Mouse (Mus musculus) limb, embryonic 15.5 days (tissue): ENCODE data around the gene Lrrd1. TPM values are rescaled to one million over a fixed set of nuclear protein-coding genes. Genes with fewer than 3 reads are reported as not detected.
"Not testable (repeated sequence)": the region's sequence is repeated elsewhere in the genome, so short reads cannot be mapped to it uniquely, and the experiment has no call there.

Experiments used
- ATAC-seq: fragments of 200-750 bp; cut with Nextera tagmentation; 2 replicates; pipeline ENCODE4 v1.8.0; 2017; ENCODE audit warnings: low read depth, moderate TSS enrichment; ENCODE audit not compliant: insufficient number of reproducible peaks, low FRiP score, low TSS enrichment
- H3K27ac ChIP-seq: fragments of 300-500 bp; sonication (generic); 2 replicates; pipeline ENCODE4 v1.5.1; 2015; ENCODE audit warnings: moderate library complexity, mild to moderate bottlenecking, inconsistent platforms
- H3K27me3 ChIP-seq: fragments of 300-500 bp; sonication (generic); 2 replicates; pipeline ENCODE4 v1.6.1; 2015; ENCODE audit warnings: inconsistent platforms
- H3K36me3 ChIP-seq: fragments of 300-500 bp; sonication (generic); 2 replicates; pipeline ENCODE4 v1.6.1; 2015; ENCODE audit warnings: inconsistent platforms
- H3K4me1 ChIP-seq: fragments of 300-500 bp; sonication (generic); 2 replicates; pipeline ENCODE4 v1.6.1; 2015; ENCODE audit warnings: inconsistent platforms
- H3K4me2 ChIP-seq: fragments of 300-500 bp; sonication (generic); 2 replicates; pipeline ENCODE4 v1.6.1; 2015; ENCODE audit warnings: mild to moderate bottlenecking, inconsistent platforms
- H3K4me3 ChIP-seq: fragments of 300-500 bp; sonication (generic); 2 replicates; pipeline ENCODE4 v1.5.1; 2015; ENCODE audit warnings: mild to moderate bottlenecking, inconsistent platforms
- H3K9ac ChIP-seq: fragments of 300-500 bp; sonication (generic); 2 replicates; pipeline ENCODE4 v1.6.1; 2015; ENCODE audit warnings: inconsistent platforms
- H3K9me3 ChIP-seq: fragments of 300-500 bp; sonication (generic); 2 replicates; pipeline ENCODE4 v1.6.1; 2016; ENCODE audit warnings: inconsistent platforms
- WGBS: fragments of 180-500 bp; shearing (Covaris S2); methylation state at CpG from one replicate; pipeline ENCODE4 v1.1.7; 2015; 5-methylcytosine and 5-hydroxymethylcytosine counted together
- polyA plus RNA-seq: library from polyadenylated mRNA; unstranded; fragments of >200 nt; fragmentation: Nextera tagmentation; extraction: Ambion mirVana; gene quantifications from 2 replicates; pipeline ENCODE4 v1.2.1, GENCODE M21; 2015

Gene Lrrd1
- polyA plus RNA-seq, 1 experiment from 2014 or later, result 0.06 TPM

- Histone ChIP-seq H3K4me3 (no peak overlapping the region), H3K36me3 (no peaks in the 10 kb centered on the region), H3K4me1 (no peaks in the 10 kb centered on the region), H3K27me3 (no peaks in the 10 kb centered on the region), H3K27ac (no peak overlapping the region), H3K4me2 (no peak overlapping the region), H3K9ac (no peak overlapping the region), H3K9me3 (no peaks in the 10 kb centered on the region)
- ATAC-seq, result no peak
- 70% methylated on average over 1 of the region's 1 CpGs for WGBS
Measured at GRCm38 (mm10) chr5:3872348-3872747, 27.4 kb downstream of the Lrrd1 start.

GRCm38 (mm10) chr5:3873485-3873884, 28.5 kb downstream of the Lrrd1 start:
- H3K36me3 ChIP-seq, result no peaks in the 10 kb centered on the region
- H3K27ac ChIP-seq, result no peak overlapping the region
- no peak for ATAC-seq
- no peaks in the 10 kb centered on the region for H3K4me1 ChIP-seq
- H3K9ac ChIP-seq, result no peak overlapping the region
- H3K27me3 ChIP-seq, result no peaks in the 10 kb centered on the region
- WGBS, result 85% methylated on average over 3 of the region's 3 CpGs
- H3K4me3 ChIP-seq, result no peak overlapping the region
- no peak overlapping the region for H3K4me2 ChIP-seq
- no peaks in the 10 kb centered on the region for H3K9me3 ChIP-seq

- H3K4me1 ChIP-seq, H3K36me3 ChIP-seq, H3K27ac ChIP-seq, H3K4me2 ChIP-seq, H3K27me3 ChIP-seq, H3K4me3 ChIP-seq, H3K9ac ChIP-seq, H3K9me3 ChIP-seq, ATAC-seq: not testable (repeated sequence)
- 86% methylated on average over 7 of the region's 7 CpGs for WGBS
Measured at GRCm38 (mm10) chr5:3886862-3887261, 41.9 kb downstream of the Lrrd1 start.

GRCm38 (mm10) chr5:3889201-3889600, 44.2 kb downstream of the Lrrd1 start:
- ATAC-seq, result no peak
- Histone ChIP-seq H3K4me2 (no peak overlapping the region), H3K4me1 (no peaks in the 10 kb centered on the region), H3K36me3 (no peaks in the 10 kb centered on the region), H3K27me3 (no peaks in the 10 kb centered on the region), H3K9ac (no peak overlapping the region), H3K4me3 (no peak overlapping the region), H3K27ac (no peak overlapping the region), H3K9me3 (no peaks in the 10 kb centered on the region)

GRCm38 (mm10) chr5:3893459-3894293, 48.7 kb downstream of the Lrrd1 start, which contains the start of gene Mterf1a:
TSS of gene Mterf1a (minus strand) at chr5:3893933.
- not testable (repeated sequence) for H3K36me3 ChIP-seq, H3K4me1 ChIP-seq, H3K27ac ChIP-seq, H3K27me3 ChIP-seq, H3K9me3 ChIP-seq
- Histone ChIP-seq H3K4me3 (peak within 1 kb of the TSS; percentile 43), H3K9ac (0 out of 2 replicates have a peak within 1 kb of the TSS, but pooled peaks have one; percentile 17), H3K4me2 (peak within 1 kb of the TSS; percentile 44)
- 1% methylated on average over 10 of the region's 47 CpGs for WGBS
- ATAC-seq, result peak; percentile 98

GRCm38 (mm10) chr5:3894294-3894619, 49.3 kb downstream of the Lrrd1 start:
- 97% methylated on average over 4 of the region's 4 CpGs for WGBS
- not testable (repeated sequence) for H3K27me3 ChIP-seq, H3K9me3 ChIP-seq, H3K9ac ChIP-seq, H3K27ac ChIP-seq, H3K4me2 ChIP-seq, H3K4me1 ChIP-seq, ATAC-seq, H3K36me3 ChIP-seq
- peak overlapping the region; percentile 21 for H3K4me3 ChIP-seq

GRCm38 (mm10) chr5:3905471-3905870, 60.5 kb downstream of the Lrrd1 start:
- no peak for ATAC-seq
- Histone ChIP-seq H3K4me3 (no peak overlapping the region), H3K4me2 (no peak overlapping the region), H3K36me3 (no peaks in the 10 kb centered on the region), H3K9me3 (no peaks in the 10 kb centered on the region), H3K9ac (no peak overlapping the region), H3K27me3 (no peaks in the 10 kb centered on the region), H3K4me1 (no peaks in the 10 kb centered on the region), H3K27ac (no peak overlapping the region)
- 72% methylated on average over 2 of the region's 2 CpGs for WGBS

Other genes starting within 250 kb of the Lrrd1 start
- gene Pex1, start 249.1 kb upstream of the Lrrd1 start, polyA plus RNA-seq, result 15.0 and 15.2 TPM in 2 replicates
- gene Rbm48, start 248.6 kb upstream of the Lrrd1 start, polyA plus RNA-seq, result 13.6 and 15.4 TPM in 2 replicates
- not detected in 2 replicates for gene Tmbim7, start 194.0 kb upstream of the Lrrd1 start, polyA plus RNA-seq
- 42.6 and 49.3 TPM in 2 replicates for gene Gatad1, start 188.0 kb upstream of the Lrrd1 start, polyA plus RNA-seq
- gene Ankib1, start 42.2 kb upstream of the Lrrd1 start, polyA plus RNA-seq, result 8.7 and 10.1 TPM in 2 replicates
- 42.2 and 43.0 TPM in 2 replicates for gene Krit1, start 42.0 kb upstream of the Lrrd1 start, polyA plus RNA-seq
- 6.8 and 8.0 TPM in 2 replicates for gene Mterf1a, start 48.8 kb downstream of the Lrrd1 start, polyA plus RNA-seq
- gene Akap9, start 82.9 kb downstream of the Lrrd1 start, polyA plus RNA-seq, result 139 and 141 TPM in 2 replicates